Mouse (Mus musculus): ENCODE results near the gene Olfr1471. TPM values are rescaled to one million over a fixed set of nuclear protein-coding genes. Genes with fewer than 3 reads are reported as not detected.
"Not testable (repeated sequence)": the region's sequence is repeated elsewhere in the genome, so short reads cannot be mapped to it uniquely, and the experiment has no call there.

Gene Olfr1471
- not detected in 2 replicates for polyA plus RNA-seq (2012; rRNA removed)

DNA sequence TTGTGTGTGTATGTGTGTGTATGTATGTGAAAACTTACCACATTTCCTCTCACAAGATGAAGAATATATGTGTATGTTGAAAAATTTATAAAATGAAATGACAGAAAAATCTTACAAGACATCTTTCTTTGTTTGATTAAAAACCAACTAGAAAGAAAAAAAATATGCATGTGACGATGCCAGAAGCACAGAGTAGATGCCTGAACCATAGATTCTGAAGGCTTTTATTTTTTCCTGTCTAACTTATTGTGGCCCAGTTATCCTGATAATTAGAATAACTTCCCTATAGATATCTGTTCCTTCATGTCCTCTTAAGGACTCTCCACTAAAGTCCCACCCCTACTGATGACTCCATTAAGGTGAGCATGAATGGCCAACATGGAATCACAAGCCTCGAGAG, at the start of gene Olfr1471:
Olfr1471 (plus strand) TSS at position 301 of the 400 bp plus-strand sequence.
- not testable (repeated sequence) for H3K27me3 ChIP-seq (ENCODE audit: control insufficient read depth, insufficient read depth, low read length); H3K4me1 ChIP-seq (ENCODE audit: control insufficient read depth, insufficient read depth, insufficient read length, low read length); H3K4me3 ChIP-seq (ENCODE audit: low read depth, low read length); H3K27ac ChIP-seq (ENCODE audit: insufficient read depth, low read depth, low read length); H3K36me3 ChIP-seq (ENCODE audit: control insufficient read depth, insufficient read depth, low read length)
- WGBS = 58% methylated on average over 2 of the region's 2 CpGs

DNA sequence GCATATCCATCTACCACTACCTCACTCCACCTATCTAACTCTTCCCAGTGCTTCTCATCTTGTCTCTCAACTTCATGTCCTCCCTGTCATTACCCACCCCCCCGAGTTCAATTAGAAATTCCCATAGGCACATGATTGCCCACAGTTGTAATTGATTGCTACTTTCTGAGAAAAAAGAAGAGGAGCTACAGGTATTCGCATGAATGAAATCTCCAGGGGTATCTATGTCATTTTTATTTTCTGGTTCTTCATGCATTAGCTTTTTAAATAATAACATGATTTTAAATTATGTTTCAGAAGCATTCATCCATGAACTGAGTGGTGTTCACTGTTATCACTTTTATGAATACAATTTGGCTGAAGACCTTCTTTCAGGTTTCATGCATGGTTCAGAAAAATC, 35.7 kb upstream of the Olfr1471 start, which contains the start of gene Olfr1469:
Olfr1469 (plus strand) TSS at position 301 of the 400 bp plus-strand sequence.
- Histone ChIP-seq H3K27me3 (ENCODE audit: control insufficient read depth, insufficient read depth, low read length) (no peaks in the 10 kb centered on the region), H3K4me1 (ENCODE audit: control insufficient read depth, insufficient read depth, insufficient read length, low read length) (no peaks in the 10 kb centered on the region), H3K27ac (ENCODE audit: insufficient read depth, low read depth, low read length) (no peak within 1 kb of the TSS), H3K4me3 (ENCODE audit: low read depth, low read length) (no peak within 1 kb of the TSS), H3K36me3 (ENCODE audit: control insufficient read depth, insufficient read depth, low read length) (no peaks in the 10 kb centered on the region)
- TF ChIP-seq CTCF (IDR thresholded peaks at IDR 0.05; ENCODE audit: extremely low read depth, insufficient read length, insufficient replicate concordance, low read depth, low read length) (no peak), POLR2A (IDR thresholded peaks at IDR 0.05; ENCODE audit: low read depth, low read length) (no peak)
- 59% methylated on average over 2 of the region's 2 CpGs for WGBS

DNA sequence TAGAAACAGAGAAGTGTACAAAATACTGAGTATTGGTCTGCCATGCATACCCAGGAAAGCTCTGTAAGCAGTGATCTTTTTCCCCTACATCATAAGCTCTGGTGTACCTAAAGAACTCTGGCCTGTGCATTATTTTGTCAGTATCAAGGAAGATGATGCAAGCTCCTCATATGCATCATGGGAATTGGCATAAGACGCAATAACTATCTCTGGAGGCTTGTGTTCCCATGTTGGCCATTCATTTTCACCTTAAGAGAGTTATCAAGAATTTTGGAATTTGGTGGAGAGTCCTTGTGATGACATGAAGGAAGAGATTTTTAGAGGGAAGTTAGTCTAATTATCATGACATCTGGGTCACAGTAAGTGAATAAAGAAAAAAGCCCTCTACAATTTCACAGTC, 12.8 kb downstream of the Olfr1471 start, which contains the start of gene Olfr1472:
Olfr1472 (minus strand) TSS at position 101 of the 400 bp plus-strand sequence.
- H3K4me1 ChIP-seq (ENCODE audit: control insufficient read depth, insufficient read depth, insufficient read length, low read length) = no peaks in the 10 kb centered on the region
- WGBS = 68% methylated on average over 1 of the region's 1 CpGs
- H3K27ac ChIP-seq (ENCODE audit: insufficient read depth, low read depth, low read length) = no peak within 1 kb of the TSS
- H3K36me3 ChIP-seq (ENCODE audit: control insufficient read depth, insufficient read depth, low read length) = no peaks in the 10 kb centered on the region
- no peak for TF ChIP-seq CTCF (IDR thresholded peaks at IDR 0.05; ENCODE audit: extremely low read depth, insufficient read length, insufficient replicate concordance, low read depth, low read length)
- H3K27me3 ChIP-seq (ENCODE audit: control insufficient read depth, insufficient read depth, low read length) = no peaks in the 10 kb centered on the region
- H3K4me3 ChIP-seq (ENCODE audit: low read depth, low read length) = no peak within 1 kb of the TSS

DNA sequence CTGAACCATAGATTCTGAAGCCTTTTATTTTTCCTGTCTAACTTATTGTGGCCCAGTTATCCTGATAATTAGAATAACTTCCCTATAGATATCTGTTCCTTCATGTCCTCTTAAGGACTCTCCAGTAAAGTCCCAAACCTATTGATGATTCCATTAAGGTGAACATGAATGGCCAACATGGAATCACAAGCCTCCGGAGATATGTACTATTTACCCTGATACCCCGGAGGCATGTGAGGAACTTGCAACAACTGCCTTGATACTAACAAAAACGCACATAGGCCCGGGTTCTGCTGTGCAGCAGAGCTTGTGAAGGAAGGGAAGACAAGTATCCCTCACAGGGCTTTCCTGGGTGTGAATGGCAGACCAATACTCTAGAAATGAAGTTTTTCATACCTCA, 26.1 kb downstream of the Olfr1471 start, which contains the start of gene Olfr1474:
Olfr1474 (plus strand) TSS at position 301 of the 400 bp plus-strand sequence.
- H3K4me1 ChIP-seq (ENCODE audit: control insufficient read depth, insufficient read depth, insufficient read length, low read length); H3K27me3 ChIP-seq (ENCODE audit: control insufficient read depth, insufficient read depth, low read length); H3K4me3 ChIP-seq (ENCODE audit: low read depth, low read length); H3K36me3 ChIP-seq (ENCODE audit: control insufficient read depth, insufficient read depth, low read length); H3K27ac ChIP-seq (ENCODE audit: insufficient read depth, low read depth, low read length): not testable (repeated sequence)
- 71% methylated on average over 4 of the region's 4 CpGs for WGBS

DNA sequence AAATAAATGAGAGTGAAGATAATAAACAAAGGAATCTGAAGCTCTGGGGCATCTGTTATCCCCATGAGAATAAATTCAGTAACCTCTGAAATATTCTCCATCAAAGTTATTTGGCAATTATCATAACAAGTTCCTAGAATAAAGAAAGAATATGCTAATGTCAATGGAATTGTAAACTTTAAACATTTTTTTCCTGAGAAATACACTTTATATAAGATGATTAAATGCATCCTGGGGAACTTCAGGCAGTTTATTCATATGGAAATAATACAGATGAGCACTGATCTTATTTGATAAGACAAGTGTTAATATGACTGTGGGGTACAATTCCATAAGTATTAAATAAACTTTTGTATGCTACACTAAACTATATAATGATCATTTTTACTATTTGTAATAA, 36.9 kb downstream of the Olfr1471 start, which contains the start of gene Olfr1475:
Olfr1475 (minus strand) TSS at position 101 of the 400 bp plus-strand sequence.
- H3K27me3 ChIP-seq (ENCODE audit: control insufficient read depth, insufficient read depth, low read length) = no peaks in the 10 kb centered on the region
- no peak within 1 kb of the TSS for H3K27ac ChIP-seq (ENCODE audit: insufficient read depth, low read depth, low read length)
- no peaks in the 10 kb centered on the region for H3K4me1 ChIP-seq (ENCODE audit: control insufficient read depth, insufficient read depth, insufficient read length, low read length)
- no peaks in the 10 kb centered on the region for H3K36me3 ChIP-seq (ENCODE audit: control insufficient read depth, insufficient read depth, low read length)
- H3K4me3 ChIP-seq (ENCODE audit: low read depth, low read length) = no peak within 1 kb of the TSS
- no peak for TF ChIP-seq CTCF (IDR thresholded peaks at IDR 0.05; ENCODE audit: extremely low read depth, insufficient read length, insufficient replicate concordance, low read depth, low read length)
- TF ChIP-seq POLR2A (IDR thresholded peaks at IDR 0.05; ENCODE audit: low read depth, low read length) = no peak

DNA sequence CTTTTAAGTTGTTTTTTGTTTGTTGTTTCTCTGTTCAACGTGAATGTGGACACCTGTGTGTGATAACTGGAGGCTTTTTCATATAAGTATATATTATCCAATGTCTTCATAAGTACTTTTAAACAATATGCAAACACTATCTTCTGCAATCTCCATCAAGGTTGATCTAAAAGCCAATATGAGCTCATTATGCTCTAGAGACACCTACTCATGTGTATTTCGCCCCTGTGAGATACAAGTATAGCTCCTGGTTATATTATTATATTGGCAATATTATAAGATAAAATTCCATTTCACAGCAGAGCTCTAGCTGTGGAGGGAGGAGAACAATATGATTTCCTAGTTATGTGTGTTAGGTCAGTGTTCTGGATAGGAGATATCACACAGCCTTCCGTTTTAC, 57.0 kb downstream of the Olfr1471 start, which contains the start of gene Olfr1477:
Olfr1477 (plus strand) TSS at position 301 of the 400 bp plus-strand sequence.
- no peak for TF ChIP-seq POLR2A (IDR thresholded peaks at IDR 0.05; ENCODE audit: low read depth, low read length)
- no peak for TF ChIP-seq CTCF (IDR thresholded peaks at IDR 0.05; ENCODE audit: extremely low read depth, insufficient read length, insufficient replicate concordance, low read depth, low read length)
- H3K4me1 ChIP-seq (ENCODE audit: control insufficient read depth, insufficient read depth, insufficient read length, low read length) = no peaks in the 10 kb centered on the region
- 61% methylated on average over 3 of the region's 3 CpGs for WGBS

More for the DNA sequence above, 57.0 kb downstream of the Olfr1471 start, which contains the start of gene Olfr1477:
- Histone ChIP-seq H3K4me3 (ENCODE audit: low read depth, low read length) (no peak within 1 kb of the TSS), H3K36me3 (ENCODE audit: control insufficient read depth, insufficient read depth, low read length) (no peaks in the 10 kb centered on the region), H3K27me3 (ENCODE audit: control insufficient read depth, insufficient read depth, low read length) (no peaks in the 10 kb centered on the region), H3K27ac (ENCODE audit: insufficient read depth, low read depth, low read length) (no peak within 1 kb of the TSS)

Other genes starting within 250 kb of the Olfr1471 start
- gene Olfr1463, start 212.1 kb upstream of the Olfr1471 start, polyA plus RNA-seq (2012; rRNA removed) = not detected in 2 replicates
- not detected in 2 replicates for gene Olfr1465, start 127.9 kb upstream of the Olfr1471 start, polyA plus RNA-seq (2012; rRNA removed)
- not detected in 2 replicates for gene Olfr1466, start 104.5 kb upstream of the Olfr1471 start, polyA plus RNA-seq (2012; rRNA removed)
- gene Olfr1467, start 81.2 kb upstream of the Olfr1471 start, polyA plus RNA-seq (2012; rRNA removed) = not detected in 2 replicates
- gene Olfr1469, start 35.6 kb upstream of the Olfr1471 start, polyA plus RNA-seq (2012; rRNA removed) = not detected in 2 replicates
- not detected in 2 replicates for gene Olfr1472, start 12.7 kb downstream of the Olfr1471 start, polyA plus RNA-seq (2012; rRNA removed)
- gene Olfr1474, start 26.2 kb downstream of the Olfr1471 start, polyA plus RNA-seq (2012; rRNA removed) = not detected in 2 replicates
- not detected in 2 replicates for gene Olfr1475, start 36.8 kb downstream of the Olfr1471 start, polyA plus RNA-seq (2012; rRNA removed)
- not detected in 2 replicates for gene Olfr1477, start 57.1 kb downstream of the Olfr1471 start, polyA plus RNA-seq (2012; rRNA removed)
- gene Olfr1480, start 84.5 kb downstream of the Olfr1471 start, polyA plus RNA-seq (2012; rRNA removed) = not detected in 2 replicates
- not detected in 2 replicates for gene Olfr1484, start 140.1 kb downstream of the Olfr1471 start, polyA plus RNA-seq (2012; rRNA removed)
- not detected in 2 replicates for gene Olfr1487, start 174.0 kb downstream of the Olfr1471 start, polyA plus RNA-seq (2012; rRNA removed)
- not detected in 2 replicates for gene Olfr1489, start 188.2 kb downstream of the Olfr1471 start, polyA plus RNA-seq (2012; rRNA removed)
- gene Olfr1490, start 207.7 kb downstream of the Olfr1471 start, polyA plus RNA-seq (2012; rRNA removed) = not detected in 2 replicates